Mouse (Mus musculus) intestine, embryonic 14.5 days (tissue): ENCODE data around the gene Sardh. TPM values are rescaled to one million over a fixed set of nuclear protein-coding genes. Genes with fewer than 3 reads are reported as not detected.

ENCODE experiments used
- ATAC-seq: fragments of 200-750 bp; cut with Nextera tagmentation; replicated peaks from 2 replicates; pipeline ENCODE4 v1.8.0; 2017; ENCODE audit warnings: low read depth, moderate number of reproducible peaks, moderate TSS enrichment, moderate library complexity; ENCODE audit not compliant: low FRiP score, low TSS enrichment
- DNase-seq: peaks from one replicate; pipeline ENCODE4 v3.0.0-alpha.2; 2018; ENCODE audit warnings: low spot score
- H3K27ac ChIP-seq: fragments of 300-500 bp; sonication (generic); 2 replicates; pipeline ENCODE4 v1.5.1; 2014; ENCODE audit warnings: low read depth, mild to moderate bottlenecking, control low read depth
- H3K27me3 ChIP-seq: fragments of 300-500 bp; sonication (generic); replicated peaks from 2 replicates; pipeline ENCODE4 v1.6.1; 2014; ENCODE audit warnings: low read length, control low read depth; ENCODE audit not compliant: control insufficient read depth, insufficient read depth
- H3K36me3 ChIP-seq: fragments of 300-500 bp; sonication (generic); 2 replicates; pipeline ENCODE4 v1.6.1; 2014; ENCODE audit warnings: low read length, control low read depth; ENCODE audit not compliant: control insufficient read depth, insufficient read depth
- H3K4me1 ChIP-seq: fragments of 300-500 bp; sonication (generic); replicated peaks from 2 replicates; pipeline ENCODE4 v1.6.1; 2014; ENCODE audit warnings: low read length, control low read depth, mixed read lengths; ENCODE audit not compliant: control insufficient read depth, insufficient read depth
- H3K4me2 ChIP-seq: fragments of 300-500 bp; sonication (generic); 2 replicates; pipeline ENCODE4 v1.6.1; 2014; ENCODE audit warnings: low read length
- H3K4me3 ChIP-seq: fragments of 300-500 bp; sonication (generic); 2 replicates; pipeline ENCODE4 v1.5.1; 2014; ENCODE audit warnings: low read depth, low read length, control low read depth, mixed read lengths
- H3K9ac ChIP-seq: fragments of 300-500 bp; sonication (generic); 2 replicates; pipeline ENCODE4 v1.6.1; 2014; ENCODE audit warnings: mild to moderate bottlenecking, low read length
- H3K9me3 ChIP-seq: fragments of 300-500 bp; sonication (generic); 2 replicates; pipeline ENCODE4 v1.6.1; 2016; ENCODE audit warnings: low read length, control low read depth; ENCODE audit not compliant: control insufficient read depth
- WGBS: fragments of 180-500 bp; shearing (Covaris S2); extraction: QIAGEN DNeasy Blood & Tissue Kit; methylation state at CpG from one replicate; pipeline ENCODE4 v1.1.7; 2014; 5-methylcytosine and 5-hydroxymethylcytosine counted together
- polyA plus RNA-seq: library from polyadenylated mRNA; unstranded; fragments of >200 nt; fragmentation: Nextera tagmentation; extraction: Ambion mirVana; gene quantifications from 2 replicates; pipeline ENCODE4 v1.2.1, GENCODE M21; 2014

Gene Sardh
- polyA plus RNA-seq, 1 experiment from 2014 or later: 13.1 TPM

DNA sequence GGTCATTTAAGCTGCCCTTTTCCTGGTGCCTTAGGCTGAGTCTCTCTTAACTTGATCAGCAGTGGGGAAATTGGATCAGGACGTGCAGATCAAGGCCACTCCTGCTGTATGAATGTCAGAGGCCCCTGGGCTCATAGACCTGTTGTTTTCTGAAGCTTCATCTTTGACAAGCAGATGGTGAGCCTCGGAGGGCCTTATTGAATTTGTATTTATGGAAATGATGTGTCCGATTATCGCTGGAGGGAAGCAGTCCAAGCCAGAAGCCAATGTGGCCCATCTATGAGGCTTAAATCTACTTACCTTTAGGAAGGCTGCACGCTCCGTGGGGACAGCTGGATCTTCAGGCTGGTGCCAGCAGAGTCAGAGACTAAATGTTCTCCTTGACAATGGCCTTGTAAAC, 91.5 kb downstream of the Sardh start:
- Histone ChIP-seq H3K9ac (no peak overlapping the region), H3K27ac (no peak overlapping the region), H3K4me2 (no peak overlapping the region), H3K9me3 (no peaks in the 10 kb centered on the region), H3K4me1 (0 out of 2 replicates have a peak, but pooled peaks cover 4% of the 10 kb centered on the region), H3K27me3 (no peaks in the 10 kb centered on the region), H3K36me3 (no peaks in the 10 kb centered on the region), H3K4me3 (no peak overlapping the region)
- WGBS: 83% methylated on average over 6 of the region's 6 CpGs
- ATAC-seq (no peak), DNase-seq (no peak)

DNA sequence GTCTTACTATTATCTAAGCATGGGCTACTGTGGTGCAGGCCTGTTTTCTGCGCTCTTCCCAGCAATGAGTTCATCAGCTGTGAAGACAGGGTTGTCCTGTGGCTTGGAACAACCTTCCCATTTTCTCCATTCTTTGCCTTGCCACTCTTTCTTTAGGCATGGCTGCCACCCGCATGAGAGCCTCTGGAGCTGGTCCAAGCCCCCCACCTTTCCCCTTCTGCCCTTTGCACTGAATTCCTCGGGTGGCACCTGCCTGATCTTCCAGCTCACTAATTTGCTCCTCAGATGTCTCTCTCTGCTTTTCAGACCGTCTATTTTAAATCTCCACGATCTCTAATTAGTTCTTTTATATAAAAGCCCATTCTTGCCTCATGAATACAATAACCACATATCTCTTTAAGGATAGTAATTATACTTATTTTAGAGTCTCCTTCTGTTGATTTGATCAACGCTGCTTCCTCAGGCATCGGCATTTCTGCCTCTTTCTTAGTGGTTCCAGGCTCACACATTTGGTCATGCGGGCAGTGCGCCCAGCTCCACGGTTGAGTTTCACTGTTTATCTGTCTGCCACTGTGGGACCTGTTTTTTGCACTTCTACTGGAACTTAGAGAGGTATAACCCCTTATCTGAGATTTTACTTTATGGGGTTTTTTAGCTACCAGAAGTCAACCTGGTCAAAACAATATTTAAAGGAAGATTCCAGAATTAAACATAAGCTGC, 93.5 kb downstream of the Sardh start:
- Histone ChIP-seq H3K27ac (no peak overlapping the region), H3K9me3 (no peaks in the 10 kb centered on the region), H3K9ac (no peak overlapping the region), H3K36me3 (no peaks in the 10 kb centered on the region), H3K4me2 (no peak overlapping the region), H3K4me3 (no peak overlapping the region), H3K27me3 (no peaks in the 10 kb centered on the region), H3K4me1 (0 out of 2 replicates have a peak, but pooled peaks cover 4% of the 10 kb centered on the region)
- WGBS: 81% methylated on average over 10 of the region's 10 CpGs
- ATAC-seq: no peak
- no peak for DNase-seq

DNA sequence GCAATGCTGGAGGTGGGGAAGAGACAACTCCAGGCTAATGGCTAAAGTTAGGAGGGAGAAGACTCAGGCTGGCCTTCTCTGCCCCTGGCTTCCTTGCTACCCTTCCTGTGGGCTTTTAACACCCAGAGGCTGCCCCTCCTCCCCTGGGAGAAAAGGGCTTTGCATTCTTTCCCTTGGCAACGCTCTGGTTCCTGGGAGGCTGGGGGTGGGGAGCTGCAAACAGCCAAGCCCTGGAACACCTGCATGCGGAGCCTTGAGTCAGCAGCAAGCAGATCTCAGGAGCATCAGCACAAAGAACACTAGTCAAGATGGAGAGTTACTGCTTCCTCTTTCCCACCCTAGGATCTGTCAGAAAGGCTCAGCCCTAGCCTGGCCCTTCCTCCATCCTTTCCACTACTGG, 98.7 kb downstream of the Sardh start:
- no peak overlapping the region for H3K4me2 ChIP-seq
- H3K4me3 ChIP-seq: no peak overlapping the region
- H3K27ac ChIP-seq: no peak overlapping the region
- no peak for DNase-seq
- H3K9me3 ChIP-seq: no peaks in the 10 kb centered on the region
- H3K27me3 ChIP-seq: no peaks in the 10 kb centered on the region
- H3K4me1 ChIP-seq: 0 out of 2 replicates have a peak, but pooled peaks cover 4% of the 10 kb centered on the region
- H3K36me3 ChIP-seq: no peaks in the 10 kb centered on the region
- no peak for ATAC-seq
- no peak overlapping the region for H3K9ac ChIP-seq
- WGBS: 8% methylated on average over 2 of the region's 2 CpGs

- no peak for DNase-seq
- ATAC-seq: no peak
- H3K27me3 ChIP-seq: peaks cover 11% of the 10 kb centered on the region
- H3K9me3 ChIP-seq: no peaks in the 10 kb centered on the region
- whole genome bisulfite sequencing: 68% methylated on average over 6 of the region's 6 CpGs
- H3K4me3 ChIP-seq: no peak overlapping the region
- H3K36me3 ChIP-seq: no peaks in the 10 kb centered on the region
- no peak overlapping the region for H3K4me2 ChIP-seq
- H3K27ac ChIP-seq: no peak overlapping the region
- H3K4me1 ChIP-seq: no peaks in the 10 kb centered on the region
- no peak overlapping the region for H3K9ac ChIP-seq
Measured at GRCm38 (mm10) chr2:27146840-27147239, 101.3 kb downstream of the Sardh start.

DNA sequence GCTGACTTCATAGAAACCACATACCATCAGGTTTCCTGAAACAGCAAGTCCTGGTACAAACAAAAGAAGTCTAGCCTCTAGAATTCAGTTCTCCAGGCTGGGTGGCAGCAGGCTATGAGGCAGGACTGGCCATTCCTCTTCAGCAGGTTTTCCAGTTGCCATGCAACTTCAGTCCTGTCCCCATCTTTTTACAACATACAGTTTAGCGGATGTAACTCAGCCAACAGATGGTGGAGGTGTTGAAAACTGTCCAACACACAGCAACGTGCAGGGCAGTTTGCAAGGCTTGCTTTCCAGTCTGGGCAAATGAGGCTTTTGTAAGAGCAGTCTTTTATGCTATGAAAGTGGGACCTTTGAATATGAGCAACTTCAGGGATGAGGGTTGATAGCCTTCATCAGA, 103.2 kb downstream of the Sardh start:
- Histone ChIP-seq H3K27me3 (peaks cover 22% of the 10 kb centered on the region), H3K4me2 (no peak overlapping the region), H3K27ac (no peak overlapping the region), H3K36me3 (no peaks in the 10 kb centered on the region), H3K9me3 (no peaks in the 10 kb centered on the region), H3K4me3 (no peak overlapping the region), H3K9ac (no peak overlapping the region), H3K4me1 (no peaks in the 10 kb centered on the region)
- WGBS: 69% methylated on average over 2 of the region's 2 CpGs
- ATAC-seq: no peak
- DNase-seq: no peak

GRCm38 (mm10) chr2:27141950-27142693, 106.0 kb downstream of the Sardh start, which contains the start of gene Fam163b:
Gene Fam163b (minus strand): TSS chr2:27142491.
- Histone ChIP-seq H3K36me3 (no peaks in the 10 kb centered on the region), H3K9ac (no peak within 1 kb of the TSS), H3K4me3 (peak within 1 kb of the TSS; percentile 32), H3K27ac (no peak within 1 kb of the TSS), H3K9me3 (no peaks in the 10 kb centered on the region), H3K4me1 (no peaks in the 10 kb centered on the region), H3K4me2 (peak within 1 kb of the TSS; percentile 59), H3K27me3 (peaks cover 29% of the 10 kb centered on the region)
- WGBS: 2% methylated on average over 60 of the region's 62 CpGs
- ATAC-seq (peak; percentile 50; the same call in 1 of the 2 replicates), DNase-seq (peak; percentile 86)

Other genes with a start within 250 kb of the Sardh start
- 55.0 and 56.8 TPM in 2 replicates for gene Cacfd1, start 238.4 kb downstream of the Sardh start, polyA plus RNA-seq
- 0.76 and 0.94 TPM in 2 replicates for gene Slc2a6, start 220.3 kb downstream of the Sardh start, polyA plus RNA-seq
- gene Mymk, start 176.2 kb downstream of the Sardh start, polyA plus RNA-seq: not detected in 2 replicates
- gene Adamtsl2, start 169.0 kb downstream of the Sardh start, polyA plus RNA-seq: 2.0 TPM in 2 replicates
- gene Fam163b, start 105.8 kb downstream of the Sardh start, polyA plus RNA-seq: 0.24 and 0.42 TPM in 2 replicates
- 1.1 and 2.1 TPM in 2 replicates for gene Dbh, start 83.1 kb downstream of the Sardh start, polyA plus RNA-seq
- 7.2 and 7.5 TPM in 2 replicates for gene Vav2, start 178.7 kb upstream of the Sardh start, polyA plus RNA-seq
- gene Brd3os, start 194.0 kb upstream of the Sardh start, polyA plus RNA-seq: 7.7 and 9.0 TPM in 2 replicates